Mouse (Mus musculus) heart, embryonic 14.5 days (tissue): ENCODE data around the gene Ccdc162. TPM values are rescaled to one million over a fixed set of nuclear protein-coding genes. Genes with fewer than 3 reads are reported as not detected.

Experiments used
- ATAC-seq: fragments of 200-750 bp; cut with Nextera tagmentation; 2 replicates; pipeline ENCODE4 v1.8.0; 2017; ENCODE audit warnings: low read depth, moderate TSS enrichment; ENCODE audit not compliant: insufficient number of reproducible peaks, insufficient read depth, low FRiP score
- H3K27ac ChIP-seq, 2 experiments: fragments of 200-500 bp in 1 of 2; fragments of 300-500 bp in 1 of 2; sonication (generic) in 1 of 2; replicated peaks in 1 of 2; 2 replicates each; pipeline ENCODE4 v1.5.1; 2012 to 2014; ENCODE audit warnings: low read depth in 2 of 2, low read length in 2 of 2, control low read depth in 1 of 2, mild to moderate bottlenecking in 1 of 2, mixed read lengths in 1 of 2; ENCODE audit not compliant: control insufficient read depth in 1 of 2, insufficient read depth in 1 of 2
- H3K27me3 ChIP-seq: fragments of 300-500 bp; sonication (generic); 2 replicates; pipeline ENCODE4 v1.6.1; 2014; ENCODE audit warnings: mild to moderate bottlenecking, low read length, control low read depth; ENCODE audit not compliant: control insufficient read depth, insufficient read depth
- H3K36me3 ChIP-seq: fragments of 300-500 bp; sonication (generic); 2 replicates; pipeline ENCODE4 v1.6.1; 2014; ENCODE audit warnings: mild to moderate bottlenecking, control low read depth, low read length, mixed read lengths; ENCODE audit not compliant: control insufficient read depth, insufficient read depth
- H3K4me1 ChIP-seq, 2 experiments: fragments of 200-500 bp in 1 of 2; fragments of 300-500 bp in 1 of 2; sonication (generic) in 1 of 2; 2 replicates each; pipeline ENCODE4 v1.6.1; 2012 to 2014; ENCODE audit warnings: low read length in 2 of 2, control low read depth in 1 of 2, mixed read lengths in 1 of 2; ENCODE audit not compliant: control insufficient read depth in 2 of 2, insufficient read depth in 2 of 2
- H3K4me2 ChIP-seq: fragments of 300-500 bp; sonication (generic); 2 replicates; pipeline ENCODE4 v1.6.1; 2014; ENCODE audit warnings: mild to moderate bottlenecking, low read length
- H3K4me3 ChIP-seq, 2 experiments: fragments of 200-500 bp in 1 of 2; fragments of 300-500 bp in 1 of 2; sonication (generic) in 1 of 2; 2 replicates each; pipeline ENCODE4 v1.5.1; 2012 to 2014; ENCODE audit warnings: low read length in 2 of 2, mild to moderate bottlenecking in 2 of 2, control low read depth in 1 of 2, low read depth in 1 of 2, moderate library complexity in 1 of 2; ENCODE audit not compliant: control insufficient read depth in 1 of 2, insufficient read depth in 1 of 2
- H3K9ac ChIP-seq: fragments of 300-500 bp; sonication (generic); 2 replicates; pipeline ENCODE4 v1.6.1; 2014; ENCODE audit warnings: mild to moderate bottlenecking, low read length
- H3K9me3 ChIP-seq: fragments of 300-500 bp; sonication (generic); 2 replicates; pipeline ENCODE4 v1.6.1; 2016; ENCODE audit warnings: low read length, control low read depth; ENCODE audit not compliant: control insufficient read depth
- WGBS: fragments of 180-500 bp; shearing (Covaris S2); extraction: QIAGEN DNeasy Blood & Tissue Kit; methylation state at CpG from one replicate; pipeline ENCODE4 v1.1.7; 2014; 5-methylcytosine and 5-hydroxymethylcytosine counted together
- polyA plus RNA-seq: library from polyadenylated mRNA; unstranded; fragments of >200 nt; fragmentation: Nextera tagmentation; extraction: Ambion mirVana; gene quantifications from 2 replicates; pipeline ENCODE4 v1.2.1, GENCODE M21; 2014

Ccdc162 gene
- polyA plus RNA-seq, 1 experiment from 2014 or later, result 0.20 TPM

GRCm38 (mm10) chr10:41632062-41632461 is 84.4 kb downstream of the Ccdc162 start:
- Histone ChIP-seq H3K9me3 (no peaks in the 10 kb centered on the region), H3K36me3 (no peaks in the 10 kb centered on the region), H3K27me3 (no peaks in the 10 kb centered on the region), H3K27ac (no peak overlapping the region), H3K9ac (no peak overlapping the region), H3K4me2 (no peak overlapping the region), H3K4me3 (no peak overlapping the region), H3K4me1 (no peaks in the 10 kb centered on the region)
- ATAC-seq, result no peak
- 90% methylated on average over 1 of the region's 1 CpGs for WGBS

- no peak for ATAC-seq
- H3K9ac ChIP-seq, result no peak overlapping the region
Measured at GRCm38 (mm10) chr10:41626996-41627395, 89.4 kb downstream of the Ccdc162 start.

DNA sequence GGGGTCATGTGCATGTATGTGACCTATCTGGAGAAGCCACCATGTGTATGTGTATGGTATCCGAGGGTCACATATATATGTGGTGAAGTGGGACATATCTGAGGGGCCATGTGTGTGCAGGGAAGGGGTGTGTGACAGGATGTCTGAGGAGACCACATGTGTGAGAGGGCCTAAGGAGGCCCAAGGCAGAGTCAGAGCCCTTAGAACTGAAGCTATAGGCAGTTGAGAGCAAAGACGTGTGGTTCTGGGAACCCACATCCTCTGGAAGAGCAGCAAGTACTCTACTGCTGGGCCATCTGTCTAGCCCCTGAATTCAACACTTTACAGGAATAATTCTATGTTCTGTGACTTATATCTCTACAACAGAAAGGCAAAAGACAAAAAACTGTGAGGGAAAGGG is 96.4 kb downstream of the Ccdc162 start:
- no peak for ATAC-seq
- H3K27ac ChIP-seq, result no peak overlapping the region
- WGBS, result 88% methylated on average over 2 of the region's 2 CpGs
- 0 out of 2 replicates have a peak, but pooled peaks cover 3% of the 10 kb centered on the region for H3K9me3 ChIP-seq
- H3K4me3 ChIP-seq, result no peak overlapping the region
- H3K36me3 ChIP-seq, result no peaks in the 10 kb centered on the region
- peaks cover 3 to 4% of the 10 kb centered on the region in 2 experiments; a peak in 1 of 4 replicates for H3K4me1 ChIP-seq
- no peak overlapping the region for H3K9ac ChIP-seq
- no peaks in the 10 kb centered on the region for H3K27me3 ChIP-seq
- no peak overlapping the region for H3K4me2 ChIP-seq

More at GRCm38 (mm10) chr10:41626996-41627395, 89.4 kb downstream of the Ccdc162 start:
- Histone ChIP-seq H3K27ac (no peak overlapping the region), H3K36me3 (no peaks in the 10 kb centered on the region), H3K4me2 (no peak overlapping the region), H3K4me1 (0 out of 4 replicates have a peak, but pooled peaks cover 2 to 3% of the 10 kb centered on the region in 2 experiments), H3K9me3 (0 out of 2 replicates have a peak, but pooled peaks cover 3% of the 10 kb centered on the region), H3K27me3 (no peaks in the 10 kb centered on the region), H3K4me3 (no peak overlapping the region)
- 83% methylated on average over 3 of the region's 3 CpGs for WGBS

DNA sequence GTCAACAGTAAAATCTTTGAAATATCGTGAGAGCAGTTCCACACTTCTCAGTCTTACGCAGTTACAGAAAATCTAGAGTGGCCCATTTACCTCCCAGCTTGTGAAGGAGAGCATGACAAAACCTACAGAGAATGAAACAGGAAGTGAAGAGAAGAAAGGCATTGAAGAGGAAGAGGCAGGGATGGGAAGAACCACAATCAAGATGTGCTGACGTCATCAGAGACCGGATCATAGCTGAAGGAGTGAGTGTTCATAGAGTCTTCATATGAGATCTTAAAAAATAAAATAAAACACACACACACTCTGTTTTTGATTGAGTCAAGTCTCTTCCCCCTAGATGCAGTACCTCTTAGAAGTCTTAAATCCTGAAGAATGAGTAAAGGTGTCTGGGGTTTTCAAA is 100.9 kb downstream of the Ccdc162 start:
- H3K4me3 ChIP-seq, result no peak overlapping the region
- H3K9ac ChIP-seq, result no peak overlapping the region
- no peak overlapping the region for H3K27ac ChIP-seq
- ATAC-seq, result no peak
- no peaks in the 10 kb centered on the region for H3K27me3 ChIP-seq
- no peak overlapping the region for H3K4me2 ChIP-seq
- H3K9me3 ChIP-seq, result no peaks in the 10 kb centered on the region
- no peaks in the 10 kb centered on the region for H3K36me3 ChIP-seq
- 85% methylated on average over 4 of the region's 4 CpGs for WGBS
- H3K4me1 ChIP-seq, result peaks cover 0 to 5% of the 10 kb centered on the region in 2 experiments; a peak in 1 of 4 replicates

- Histone ChIP-seq H3K36me3 (no peaks in the 10 kb centered on the region), H3K4me3 (no peak overlapping the region), H3K27me3 (no peaks in the 10 kb centered on the region), H3K4me2 (no peak overlapping the region), H3K9me3 (no peaks in the 10 kb centered on the region), H3K9ac (no peak overlapping the region), H3K4me1 (peaks cover 4 to 10% of the 10 kb centered on the region in 2 experiments; a peak in 2 of 4 replicates), H3K27ac (no peak overlapping the region)
- no peak for ATAC-seq
- 94% methylated on average over 5 of the region's 5 CpGs for WGBS
Measured at GRCm38 (mm10) chr10:41611941-41612340, 104.5 kb downstream of the Ccdc162 start.

GRCm38 (mm10) chr10:41609475-41609874 is 107.0 kb downstream of the Ccdc162 start:
- ATAC-seq, result no peak
- 32% methylated on average over 1 of the region's 1 CpGs for WGBS
- no peak overlapping the region for H3K27ac ChIP-seq
- no peaks in the 10 kb centered on the region for H3K36me3 ChIP-seq
- no peaks in the 10 kb centered on the region for H3K27me3 ChIP-seq
- H3K9me3 ChIP-seq, result no peaks in the 10 kb centered on the region
- H3K4me3 ChIP-seq, result no peak overlapping the region
- peaks cover 9 to 21% of the 10 kb centered on the region in 2 experiments for H3K4me1 ChIP-seq
- H3K4me2 ChIP-seq, result no peak overlapping the region
- H3K9ac ChIP-seq, result no peak overlapping the region

DNA sequence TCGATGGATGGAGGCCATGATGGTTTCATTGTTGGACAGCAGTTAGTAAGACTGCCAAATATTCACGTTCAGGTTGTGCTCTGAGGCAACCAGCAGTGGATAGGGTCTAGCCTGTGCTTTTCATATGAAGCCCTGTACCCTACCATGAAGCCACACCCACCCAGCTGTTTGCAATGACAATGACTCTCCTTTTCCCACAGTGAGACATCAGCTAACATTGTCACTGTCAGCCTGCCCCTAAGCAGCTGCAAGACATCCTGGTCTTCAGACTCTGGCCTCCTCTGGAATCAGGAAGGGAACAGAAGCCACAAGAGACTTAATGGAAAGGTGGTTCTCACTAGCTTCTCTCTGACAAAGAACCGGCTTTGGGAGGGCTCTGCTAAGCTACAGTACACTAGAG is 107.9 kb downstream of the Ccdc162 start:
- WGBS, result 86% methylated on average over 3 of the region's 3 CpGs
- ATAC-seq, result no peak
- Histone ChIP-seq H3K4me2 (no peak overlapping the region), H3K9ac (no peak overlapping the region), H3K4me1 (peaks cover 9 to 25% of the 10 kb centered on the region in 2 experiments), H3K27ac (no peak overlapping the region), H3K4me3 (no peak overlapping the region), H3K9me3 (no peaks in the 10 kb centered on the region), H3K27me3 (no peaks in the 10 kb centered on the region), H3K36me3 (no peaks in the 10 kb centered on the region)

DNA sequence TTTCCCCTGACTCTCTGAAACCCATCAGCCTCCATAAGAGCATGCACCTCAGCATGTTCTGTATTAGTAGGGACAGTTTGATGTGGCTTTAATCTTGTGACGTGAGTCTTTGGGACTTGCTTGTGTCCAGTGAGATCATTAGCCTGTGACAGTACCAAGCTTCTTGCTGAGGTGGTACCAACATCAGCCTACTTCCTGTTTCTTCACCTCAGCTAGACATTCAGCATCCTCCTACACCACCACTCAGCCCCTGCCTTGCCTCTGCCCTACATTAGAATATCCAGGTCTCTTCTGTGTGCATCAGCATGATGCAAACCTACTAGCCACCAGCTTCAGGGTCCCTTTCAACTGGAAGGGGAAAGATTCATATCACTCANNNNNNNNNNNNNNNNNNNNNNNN is 113.8 kb downstream of the Ccdc162 start:
- Histone ChIP-seq H3K4me2 (no peak overlapping the region), H3K36me3 (no peaks in the 10 kb centered on the region), H3K9ac (no peak overlapping the region), H3K4me3 (no peak overlapping the region), H3K4me1 (peaks cover 23 to 40% of the 10 kb centered on the region in 2 experiments), H3K9me3 (no peaks in the 10 kb centered on the region), H3K27ac (no peak overlapping the region), H3K27me3 (no peaks in the 10 kb centered on the region)
- WGBS, result 85% methylated on average over 1 of the region's 1 CpGs
- ATAC-seq, result no peak
